Mouse (Mus musculus) thymus, adult 2 months (tissue): ENCODE data around the gene Pdk4.

Source experiments
- CTCF ChIP-seq: fragments of 200-500 bp; IDR thresholded peaks from 2 replicates; pipeline ENCODE4 v1.5.1; 2012; ENCODE audit warnings: mild to moderate bottlenecking, control low read depth, low read length, moderate library complexity, borderline replicate concordance; ENCODE audit not compliant: control insufficient read depth, poor library complexity, insufficient read depth; ENCODE audit errors: extremely low read depth
- POLR2A ChIP-seq: fragments of 200-500 bp; IDR thresholded peaks from 2 replicates; pipeline ENCODE4 v1.6.1; 2012; ENCODE audit warnings: mild to moderate bottlenecking, low read length, control low read depth, moderate library complexity; ENCODE audit not compliant: control insufficient read depth, poor library complexity, insufficient read depth; ENCODE audit errors: extremely low read depth

- TF ChIP-seq CTCF (no peak), POLR2A (no peak)
Measured at GRCm38 (mm10) chr6:5470480-5471318, 25.4 kb downstream of the Pdk4 start.
